9 mouse cellular contexts compared by ENCODE assay signal in the genomic region with DNA sequence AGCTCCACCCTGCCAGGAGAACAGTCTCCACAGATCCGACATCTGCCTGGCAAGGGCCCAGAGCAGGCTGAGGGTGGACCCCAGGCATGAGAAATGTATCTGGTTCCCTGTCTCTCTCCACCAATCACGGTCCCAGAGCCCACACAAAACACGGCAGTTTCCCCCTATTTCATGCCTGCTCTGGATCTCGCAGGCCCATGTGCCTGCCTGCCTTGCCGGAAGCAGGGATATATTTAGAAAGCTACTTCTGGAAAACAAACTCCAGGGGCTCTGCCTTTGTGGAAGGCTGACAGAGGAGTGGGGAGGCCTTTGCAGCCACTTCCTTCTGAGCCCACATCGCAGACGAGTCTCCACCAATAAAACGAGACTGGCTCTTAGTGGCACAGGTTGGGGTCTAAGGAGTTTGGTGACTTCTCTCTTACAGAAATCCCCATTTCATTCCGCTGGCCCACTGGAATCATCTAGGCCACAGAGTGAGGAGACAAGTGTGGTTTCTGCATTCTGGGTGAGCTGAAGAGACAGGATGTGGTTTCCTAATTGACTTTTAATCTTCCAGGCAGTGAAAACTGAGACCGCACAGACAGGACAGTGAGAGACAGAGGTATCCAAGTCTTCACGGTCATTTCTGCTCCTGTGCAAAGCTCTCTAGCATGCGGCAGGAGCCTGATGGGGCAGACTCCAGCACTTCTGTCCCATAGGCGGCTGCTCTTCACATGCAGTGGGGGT. TPM values are rescaled to one million over a fixed set of nuclear protein-coding genes. Genes with fewer than 3 reads are reported as not detected.
DNase-seq lines count a peak whose midpoint lies in the region; ATAC-seq and TF ChIP-seq lines count a peak whose summit lies in the region.
"Had no signal": no experiment of that assay in that cellular context is flagged by ENCODE, and none has a peak within 500 bp of the region (broad histone marks: within the 10 kb centered on the region; RNA-seq: fewer than 3 reads in every experiment).

No protein-coding gene starts in this region.

- peak; percentile 76 for ATAC-seq in kidney, embryonic 15.5 days (replicated peaks; ENCODE audit: low FRiP score)
- peak; percentile 80 for ATAC-seq in limb, embryonic 15.5 days (ENCODE audit: insufficient number of reproducible peaks, low FRiP score, low TSS enrichment, low read depth)
- ATAC-seq in neural tube, embryonic 15.5 days (ENCODE audit: low FRiP score), result 0 out of 2 replicates have a peak, but pooled peaks have one; percentile 14

- H3K27me3 ChIP-seq in heart, adult 2 months (ENCODE audit: control insufficient read depth, insufficient read depth, low read length), result no peaks in the 10 kb centered on the region
- H3K27me3 ChIP-seq in kidney, embryonic 15.5 days, result no peaks in the 10 kb centered on the region
- no peaks in the 10 kb centered on the region for H3K27me3 ChIP-seq in limb, embryonic 15.5 days
- no peaks in the 10 kb centered on the region for H3K27me3 ChIP-seq in neural tube, embryonic 15.5 days (replicated peaks)

- H3K36me3 ChIP-seq in heart, adult 2 months (ENCODE audit: control insufficient read depth, insufficient read depth, low read length), result no peaks in the 10 kb centered on the region
- no peaks in the 10 kb centered on the region for H3K36me3 ChIP-seq in kidney, embryonic 15.5 days
- no peaks in the 10 kb centered on the region for H3K36me3 ChIP-seq in limb, embryonic 15.5 days
- peaks cover 3% of the 10 kb centered on the region; the same call in 1 of the 2 replicates for H3K36me3 ChIP-seq in neural tube, embryonic 15.5 days

- H3K79me2 ChIP-seq in heart, adult 2 months (replicated peaks; ENCODE audit: control insufficient read depth, insufficient read depth, low read length), result no peaks in the 10 kb centered on the region

- TF ChIP-seq EP300 in heart, adult 2 months (IDR thresholded peaks at IDR 0.05; ENCODE audit: insufficient read depth, low read depth, low read length), result no peak

- 28% methylated on average over 13 of the region's 13 CpGs for WGBS in heart, adult 2 months
- WGBS in kidney, embryonic 15.5 days, result 25% methylated on average over 13 of the region's 13 CpGs
- 27% methylated on average over 13 of the region's 13 CpGs for WGBS in limb, embryonic 15.5 days
- 56% methylated on average over 13 of the region's 13 CpGs for WGBS in neural tube, embryonic 15.5 days

- no peak for TF ChIP-seq POLR2A in heart, adult 2 months (IDR thresholded peaks at IDR 0.05; ENCODE audit: insufficient read depth, low read depth, low read length)

- peak overlapping the region; percentile 4; the same call in 1 of the 2 replicates for H3K4me3 ChIP-seq in heart, adult 2 months
- no peak overlapping the region for H3K4me3 ChIP-seq in kidney, embryonic 15.5 days (replicated peaks)
- H3K4me3 ChIP-seq in limb, embryonic 15.5 days, result no peak overlapping the region
- H3K4me3 ChIP-seq in neural tube, embryonic 15.5 days (replicated peaks), result no peak overlapping the region

- peak overlapping the region; percentile 14; the same call in 1 of the 2 replicates for H3K9ac ChIP-seq in heart, adult 2 months (ENCODE audit: low read depth, low read length)
- H3K9ac ChIP-seq in kidney, embryonic 15.5 days, result no peak overlapping the region
- H3K9ac ChIP-seq in limb, embryonic 15.5 days, result no peak overlapping the region
- no peak overlapping the region for H3K9ac ChIP-seq in neural tube, embryonic 15.5 days (replicated peaks)
- H3K9ac ChIP-seq: liver, embryonic 14.5 days had no signal

- H3K27ac ChIP-seq in heart, adult 2 months, result peak overlapping the region; percentile 52
- peak overlapping the region; percentile 57 for H3K27ac ChIP-seq in kidney, embryonic 15.5 days
- H3K27ac ChIP-seq in limb, embryonic 15.5 days, result peak overlapping the region; percentile 80
- H3K27ac ChIP-seq in neural tube, embryonic 15.5 days (replicated peaks), result peak overlapping the region; percentile 63
- H3K27ac ChIP-seq: liver, embryonic 14.5 days had no signal

- no peaks in the 10 kb centered on the region for H3K9me3 ChIP-seq in kidney, embryonic 15.5 days (replicated peaks)
- H3K9me3 ChIP-seq in limb, embryonic 15.5 days, result no peaks in the 10 kb centered on the region
- H3K9me3 ChIP-seq in neural tube, embryonic 15.5 days (replicated peaks), result no peaks in the 10 kb centered on the region

- no peak overlapping the region for H3K4me2 ChIP-seq in kidney, embryonic 15.5 days
- H3K4me2 ChIP-seq in limb, embryonic 15.5 days, result peak overlapping the region; percentile 27
- H3K4me2 ChIP-seq in neural tube, embryonic 15.5 days, result no peak overlapping the region

- peak; percentile 36 for DNase-seq in gastrocnemius, postnatal 10 days
- DNase-seq in gastrocnemius, adult 18-20 months (ENCODE audit: low spot score), result no peak
- DNase-seq in brain, adult 2 months (ENCODE audit: low read depth, low spot score), result peak; percentile 74
- DNase-seq in heart, adult 2 months, result peak; percentile 15 to 41
- DNase-seq in gastrocnemius, postnatal 36 days, result no peak

- peaks cover 9% of the 10 kb centered on the region for H3K4me1 ChIP-seq in heart, adult 2 months (ENCODE audit: control insufficient read depth, insufficient read depth, low read length)
- H3K4me1 ChIP-seq in kidney, embryonic 15.5 days, result peaks cover 17% of the 10 kb centered on the region
- peaks cover 21% of the 10 kb centered on the region for H3K4me1 ChIP-seq in limb, embryonic 15.5 days
- H3K4me1 ChIP-seq in neural tube, embryonic 15.5 days, result peaks cover 22% of the 10 kb centered on the region

- no peak for TF ChIP-seq CTCF in heart, adult 2 months (IDR thresholded peaks at IDR 0.05)

- intact Hi-C loops in heart, adult 2 months (cut with DNase I), result no loop called here
- intact Hi-C loops in gastrocnemius, postnatal 36 days (cut with DNase I), result no loop called here

RNA-seq across cellular contexts. Expression of gene A930018P22Rik, which starts 54.6 kb away (rescaled TPM):
- total RNA-seq in gastrocnemius, postnatal 10 days (2021), result 1 to 10 TPM; 2.2 to 2.7 TPM
- under 1 TPM; 0.48 to 0.66 TPM for total RNA-seq in gastrocnemius, adult 18-20 months (2021)
- under 1 TPM; 0.48 to 0.63 TPM for total RNA-seq in heart, adult 2 months (2021)
- not detected in 2 replicates for polyA plus RNA-seq in heart, adult 2 months (2012; rRNA removed)
- 0.19 TPM in 1 of 2 replicates, not detected in the other for polyA plus RNA-seq in kidney, embryonic 15.5 days (2015; fragmentation: Nextera tagmentation; extraction: Ambion mirVana)
- polyA plus RNA-seq in limb, embryonic 15.5 days (2015; fragmentation: Nextera tagmentation; extraction: Ambion mirVana), result not detected in 2 replicates
- not detected in 2 replicates for polyA plus RNA-seq in neural tube, embryonic 15.5 days (2015; fragmentation: Nextera tagmentation; extraction: Ambion mirVana)
- total RNA-seq in gastrocnemius, postnatal 36 days (2021), result under 1 TPM; 0.43 to 0.54 TPM

Comparison
In these comparisons a context has a peak if more than half of its experiments do, and no peak if none do; other contexts are left out.
1. DNase-seq: peak in gastrocnemius, postnatal 10 days (single experiment), brain, adult 2 months (single experiment) and heart, adult 2 months (2 of 2); none in gastrocnemius, adult 18-20 months (single experiment) and gastrocnemius, postnatal 36 days (0 of 2).
2. ATAC-seq: peak in every context shown above with its lines; median percentile 80 in limb, embryonic 15.5 days; 76 in kidney, embryonic 15.5 days; 14 in neural tube, embryonic 15.5 days.
3. Peak in every context shown above with its lines, with median percentiles within 50 percentile points of each other: H3K27ac ChIP-seq.